Mouse (Mus musculus) layer of hippocampus, adult 8-10 months (tissue): ENCODE results near the gene Enpep. TPM values are rescaled to one million over a fixed set of nuclear protein-coding genes. Genes with fewer than 3 reads are reported as not detected.

Source experiments
- DNase-seq, 2 experiments: peaks; one replicate each; pipeline ENCODE4 v3.0.0; 2022; ENCODE audit warnings: low spot score in 2 of 2
- total RNA-seq, 4 experiments: library from RNA; stranded (reverse); gene quantifications; 2 replicates each; pipeline ENCODE4 v1.2.4; 2022

The Enpep gene
- total RNA-seq, 4 experiments from 2014 or later: 1.4 to 2.1 (median 1.8) TPM

DNA sequence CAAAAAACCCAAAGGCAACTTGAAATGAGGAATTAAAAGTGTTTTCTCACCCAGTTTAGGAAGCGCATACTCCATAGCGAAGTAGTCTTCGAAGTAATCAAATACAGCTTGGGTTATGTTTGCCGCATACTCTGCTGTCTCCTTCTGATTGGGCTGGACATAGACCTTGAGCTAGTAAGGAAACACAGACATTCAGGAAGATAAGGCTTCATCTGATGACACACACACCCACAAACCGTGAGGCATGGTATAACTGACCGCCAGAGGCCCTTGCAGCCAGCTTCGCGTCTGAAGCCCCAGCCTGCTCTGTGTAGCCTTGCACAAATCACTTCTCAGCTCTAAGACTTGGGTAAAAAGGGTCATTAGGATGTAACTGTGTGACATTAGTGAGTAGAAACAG lies 20.0 kb downstream of the Enpep start:
- no peak for DNase-seq

DNA sequence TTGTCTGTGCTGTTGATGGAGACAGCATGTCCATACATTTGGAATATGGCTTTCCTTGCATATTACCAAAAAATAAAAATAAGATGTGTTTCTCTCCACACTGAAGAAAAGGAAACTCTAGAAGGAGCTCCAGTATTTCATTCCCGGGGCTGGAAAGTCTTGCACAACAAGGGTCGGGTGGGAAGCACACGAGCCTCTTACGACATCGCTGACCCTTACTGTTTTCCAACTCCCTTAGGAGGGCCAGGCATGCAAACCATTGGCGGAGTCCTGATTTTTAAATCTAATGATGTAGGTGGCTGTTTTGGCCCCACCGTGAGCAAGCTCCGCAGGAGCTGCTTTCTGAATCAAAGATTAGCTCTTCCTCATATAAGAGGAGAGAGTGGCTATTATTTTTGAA lies 20.6 kb downstream of the Enpep start:
- DNase-seq: no peak

DNA sequence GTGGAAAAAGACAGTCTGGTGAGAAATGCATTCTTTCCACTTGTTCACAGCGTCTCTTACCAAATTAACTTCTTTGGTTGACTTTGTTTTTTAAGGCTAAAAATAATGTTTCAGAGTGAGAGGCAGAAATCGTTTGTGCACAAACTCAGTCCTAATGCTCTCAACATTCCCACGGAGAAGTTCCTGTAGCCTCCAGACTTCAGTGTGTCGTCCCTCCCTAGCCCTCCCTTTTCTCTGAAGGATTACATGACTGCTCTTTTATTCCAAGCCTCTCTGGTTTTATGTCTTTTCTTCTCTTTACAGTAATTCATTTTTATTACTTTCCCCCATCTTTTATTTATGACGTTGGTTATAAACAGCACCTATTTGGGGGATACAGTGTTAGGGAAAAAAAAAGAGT lies 22.6 kb downstream of the Enpep start:
- DNase-seq: no peak

DNA sequence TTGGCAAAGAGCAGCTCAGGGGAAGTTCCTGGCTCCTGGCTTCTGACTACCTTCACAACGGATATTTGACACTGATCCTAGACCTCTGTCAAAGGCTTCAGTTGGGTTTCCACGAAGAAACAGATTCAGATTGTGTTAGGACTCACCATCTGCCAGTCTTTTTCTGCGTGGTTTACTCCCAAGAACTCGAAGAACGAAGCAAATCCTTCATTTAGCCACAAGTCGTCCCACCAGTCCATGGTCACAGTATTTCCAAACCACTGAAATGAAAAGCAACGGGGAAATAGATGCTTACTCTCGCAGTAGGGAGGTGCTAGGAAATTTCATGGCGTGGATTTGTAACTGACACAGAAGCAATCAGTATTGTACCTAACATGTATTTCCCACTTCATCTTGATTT lies 23.6 kb downstream of the Enpep start:
- DNase-seq: peak in 1 of 2 experiments; percentile 8

DNA sequence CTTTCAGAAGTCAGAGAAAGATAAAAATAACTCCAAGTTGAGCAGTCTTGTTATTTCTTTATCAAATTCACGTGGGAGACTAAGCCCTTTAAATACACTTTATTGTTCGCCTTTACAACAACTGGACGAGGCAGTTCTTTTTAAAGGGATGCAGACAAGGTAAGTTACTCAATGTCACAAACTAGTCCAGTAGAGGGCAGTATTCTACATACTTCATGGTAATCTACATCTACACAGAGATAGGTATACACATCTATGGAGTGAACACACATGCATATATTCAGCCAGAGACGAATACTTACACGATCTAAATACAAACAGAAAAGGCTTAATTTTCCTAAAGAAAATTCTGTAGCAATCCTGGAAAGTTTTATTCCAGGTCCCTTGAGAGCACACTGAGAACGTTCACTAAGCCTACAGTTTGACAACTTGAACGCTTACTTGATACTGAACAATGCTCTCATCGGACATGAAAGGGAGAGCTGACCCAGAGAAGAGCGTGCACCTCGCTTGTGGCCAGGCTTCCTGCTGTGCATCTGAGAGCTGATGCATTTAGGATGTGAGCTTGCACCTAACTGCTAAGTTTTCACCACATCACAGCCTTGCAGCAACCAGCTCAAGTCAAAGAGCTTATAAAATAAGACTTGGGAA lies 24.3 kb downstream of the Enpep start:
- no peak for DNase-seq

DNA sequence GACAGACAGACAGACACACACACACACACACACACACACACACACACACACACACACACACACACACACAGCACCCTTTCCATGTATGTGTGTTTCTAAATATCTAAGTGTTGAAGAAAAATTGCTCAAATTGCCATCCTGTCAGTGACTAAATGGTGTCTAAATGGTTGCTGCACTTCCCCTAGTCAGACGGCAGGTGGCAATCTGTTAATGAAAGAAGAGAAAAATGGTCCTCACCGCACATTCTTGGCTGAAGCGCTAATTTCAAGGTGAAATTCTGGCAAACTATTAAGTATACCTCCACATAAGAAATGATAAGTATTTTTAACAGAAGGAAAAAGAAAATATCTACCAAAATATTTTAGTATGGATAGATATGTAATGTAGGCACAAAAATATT lies 28.6 kb downstream of the Enpep start:
- DNase-seq: no peak

DNA sequence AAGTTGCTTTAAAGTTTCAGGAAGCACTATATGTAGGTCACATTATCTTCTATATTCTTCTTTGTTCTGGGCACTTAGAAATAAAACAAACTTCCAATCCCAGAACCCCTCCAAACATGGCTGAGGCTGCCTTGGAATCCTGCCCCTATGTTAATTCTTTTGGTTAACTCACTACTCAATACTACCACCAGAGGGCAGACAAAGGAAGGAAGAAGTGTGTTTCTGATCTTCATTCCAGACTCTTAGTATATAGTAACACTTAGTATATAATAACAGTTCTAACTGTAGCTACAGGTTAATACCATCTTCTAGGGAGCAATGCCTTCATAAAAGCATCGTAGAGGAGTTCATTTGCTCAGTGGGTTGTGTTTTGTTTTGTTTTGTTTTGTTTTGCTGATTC lies 32.6 kb downstream of the Enpep start:
- DNase-seq: no peak

DNA sequence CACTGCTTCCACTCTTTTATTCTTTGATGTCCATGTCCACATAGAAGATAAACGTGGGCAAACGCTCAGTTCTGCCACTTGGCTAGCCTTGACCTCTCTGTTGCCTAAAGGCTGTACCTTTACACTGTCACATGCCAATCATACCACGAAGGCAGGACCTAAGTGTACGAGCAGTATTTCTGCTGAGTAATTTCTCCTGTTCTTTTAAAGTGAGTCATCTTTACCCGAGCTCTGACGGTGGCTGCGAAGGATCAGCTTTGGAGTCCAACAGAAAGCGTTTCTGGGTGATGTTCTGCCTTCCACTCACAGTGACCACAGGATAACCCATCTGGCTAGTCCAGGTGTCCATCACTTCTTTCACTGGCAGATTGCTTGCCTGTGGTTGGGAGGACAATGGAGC lies 33.9 kb downstream of the Enpep start:
- DNase-seq: no peak

DNA sequence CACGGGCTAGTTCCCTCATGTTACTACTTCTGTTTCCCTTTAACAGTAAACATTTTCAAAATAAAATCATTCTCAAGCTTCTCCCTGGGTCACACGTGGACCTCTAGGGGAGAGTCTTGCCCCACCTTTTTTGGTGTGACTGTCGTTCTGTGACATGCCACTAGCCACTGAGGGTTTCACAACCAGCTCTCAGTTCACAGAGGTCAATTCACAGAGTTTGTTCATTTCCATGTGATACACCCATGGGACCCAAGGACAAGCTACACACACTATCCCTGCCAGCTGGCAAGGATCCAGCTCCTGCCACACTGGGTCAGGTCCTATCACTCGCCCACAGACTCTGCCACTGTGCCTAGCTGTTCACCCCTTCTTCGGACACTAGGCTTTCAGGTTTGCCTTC lies 35.5 kb downstream of the Enpep start:
- no peak for DNase-seq

DNA sequence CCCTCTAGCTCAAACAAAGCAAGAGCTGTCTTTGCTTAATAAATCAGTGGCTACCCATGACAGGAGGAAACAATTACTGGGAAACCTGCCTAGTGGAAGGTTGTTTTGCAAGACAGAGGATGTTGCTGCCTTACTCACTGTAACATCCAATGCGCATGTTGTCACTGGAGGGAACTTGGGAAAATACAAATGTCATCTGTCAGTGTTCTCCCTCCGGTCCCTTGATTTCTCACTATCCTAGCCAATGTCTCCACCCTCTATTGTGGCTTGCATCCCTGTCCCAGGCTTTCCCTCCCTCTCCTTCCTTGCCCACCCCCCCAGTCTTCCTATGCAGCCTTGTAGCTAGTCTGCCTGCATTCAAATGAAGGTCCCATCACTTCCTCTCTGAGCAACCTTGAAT lies 36.6 kb downstream of the Enpep start:
- DNase-seq: no peak

DNA sequence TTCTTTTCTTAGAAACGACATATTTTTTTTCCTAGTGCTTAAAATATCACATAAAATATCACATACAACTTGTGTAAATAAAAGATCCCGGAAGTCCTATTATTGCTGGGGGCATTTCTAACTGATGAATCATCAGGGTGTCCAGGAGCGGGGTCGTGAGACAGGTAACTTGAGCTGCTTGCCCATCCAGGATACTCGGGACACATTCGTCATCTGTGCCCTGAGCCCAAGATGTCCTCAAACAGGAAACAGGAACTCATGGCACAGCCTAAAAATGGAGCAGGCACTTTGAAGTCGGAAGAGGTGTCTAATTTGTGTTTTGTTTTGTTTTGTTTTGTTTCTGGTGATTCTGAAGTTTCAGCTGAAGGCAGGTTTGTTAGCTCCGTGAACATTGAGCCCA lies 43.0 kb downstream of the Enpep start:
- DNase-seq: no peak

DNA sequence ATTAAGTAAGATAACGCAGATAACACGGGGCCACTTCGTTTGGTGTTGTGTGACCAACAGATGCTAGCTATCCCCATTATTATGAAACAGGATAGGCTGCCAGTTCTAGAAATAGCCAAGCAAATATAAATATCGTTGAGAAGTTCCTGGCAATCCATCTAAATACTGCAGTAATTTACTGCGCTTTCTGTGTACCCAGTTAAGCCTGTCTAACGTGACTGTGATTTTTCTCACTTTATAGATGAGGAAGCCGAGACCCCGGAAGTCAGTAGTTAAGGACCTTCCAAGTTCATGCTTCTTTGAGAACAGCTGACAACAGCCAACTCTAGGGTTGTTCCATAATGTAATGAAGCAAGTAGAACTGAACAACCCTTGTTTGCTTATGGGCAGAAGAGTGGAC lies 45.4 kb downstream of the Enpep start:
- DNase-seq: no peak

DNA sequence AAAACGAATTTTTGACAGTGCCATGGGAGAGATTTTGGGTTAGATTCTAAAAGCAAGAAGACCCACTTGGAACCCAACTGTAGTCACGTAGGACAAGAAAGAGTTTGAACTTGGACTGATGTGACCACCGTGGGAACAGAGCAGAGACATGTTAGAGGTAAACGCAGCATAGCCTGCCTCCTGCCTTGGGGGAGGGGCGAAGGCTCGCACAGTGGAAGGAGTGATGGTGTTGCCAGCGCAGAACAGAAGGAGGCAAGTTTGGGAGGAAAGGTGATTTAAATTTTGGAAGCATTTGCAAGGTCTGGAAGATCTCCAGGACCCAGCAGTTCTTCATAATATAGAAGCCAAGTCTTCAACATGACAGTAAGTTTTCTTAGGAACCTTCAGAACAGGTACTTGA lies 46.1 kb downstream of the Enpep start:
- no peak for DNase-seq

DNA sequence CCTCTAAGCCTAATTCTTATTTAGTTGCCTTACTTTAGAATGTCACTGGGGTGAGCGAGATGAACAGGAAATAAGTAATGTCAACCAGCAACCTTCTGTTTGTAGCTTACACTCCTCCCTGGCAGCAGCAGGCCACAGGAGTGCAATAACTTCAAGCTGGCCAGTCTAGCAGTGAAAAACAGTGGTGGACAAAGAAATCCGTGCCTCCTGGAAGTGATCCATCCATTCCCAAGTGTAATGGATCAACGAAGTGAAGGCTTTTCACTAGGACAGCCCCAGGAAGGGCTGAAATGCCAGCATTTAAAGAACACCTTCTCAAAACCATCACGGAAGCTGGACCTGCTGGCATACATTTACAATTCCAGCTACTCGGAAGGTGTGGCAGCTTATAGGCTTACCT lies 48.2 kb downstream of the Enpep start:
- no peak for DNase-seq

DNA sequence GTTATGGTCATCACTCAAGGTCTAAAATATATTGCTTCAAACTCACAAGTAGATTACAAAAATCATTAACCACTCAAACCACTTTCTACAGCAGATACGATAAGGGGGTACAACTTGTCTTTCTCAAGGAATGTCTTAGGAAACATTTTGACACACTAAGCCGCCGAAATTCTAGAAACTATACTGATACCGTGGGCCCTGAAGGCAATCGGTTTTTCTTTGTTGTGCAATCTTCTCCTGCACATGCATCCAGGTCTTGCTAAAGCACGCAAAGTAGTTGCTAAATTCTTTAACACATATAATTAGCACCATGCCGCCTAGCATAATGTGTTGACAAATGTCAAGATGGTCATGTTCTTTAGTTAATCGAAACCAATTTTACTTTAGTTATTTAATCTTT lies 53.1 kb downstream of the Enpep start:
- DNase-seq: no peak

DNA sequence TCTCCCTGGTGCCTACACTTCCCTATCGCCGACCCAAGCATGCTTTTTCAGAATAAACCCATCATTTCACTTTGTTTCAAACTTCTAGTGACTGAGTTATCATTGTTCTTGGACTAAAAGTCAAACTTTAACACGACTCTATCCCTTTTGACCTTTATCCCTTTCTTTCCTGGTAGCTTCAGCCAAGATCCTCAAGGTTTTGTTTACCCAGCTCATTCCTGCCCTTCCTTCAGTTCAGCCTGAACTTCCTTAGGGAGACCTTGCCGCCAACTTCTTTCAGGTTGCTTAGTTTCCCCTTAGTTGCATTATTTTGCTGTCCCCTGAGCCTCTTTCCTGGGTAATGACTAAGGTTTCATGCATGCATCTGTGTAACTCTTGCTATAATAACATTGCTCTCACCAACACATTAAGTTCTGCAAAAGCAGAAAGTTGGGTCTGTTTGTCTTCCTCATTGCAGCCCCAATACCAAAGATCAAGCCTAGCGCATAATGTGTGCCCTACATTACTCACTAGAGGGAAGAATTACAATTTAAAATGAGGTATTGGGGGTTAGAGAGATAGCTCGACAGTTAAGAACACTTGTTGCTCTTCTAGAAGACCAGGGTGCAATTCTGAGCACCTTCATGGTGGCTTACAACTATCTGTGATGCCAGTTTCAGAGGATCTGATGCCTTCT lies 59.2 kb downstream of the Enpep start:
- no peak for DNase-seq

DNA sequence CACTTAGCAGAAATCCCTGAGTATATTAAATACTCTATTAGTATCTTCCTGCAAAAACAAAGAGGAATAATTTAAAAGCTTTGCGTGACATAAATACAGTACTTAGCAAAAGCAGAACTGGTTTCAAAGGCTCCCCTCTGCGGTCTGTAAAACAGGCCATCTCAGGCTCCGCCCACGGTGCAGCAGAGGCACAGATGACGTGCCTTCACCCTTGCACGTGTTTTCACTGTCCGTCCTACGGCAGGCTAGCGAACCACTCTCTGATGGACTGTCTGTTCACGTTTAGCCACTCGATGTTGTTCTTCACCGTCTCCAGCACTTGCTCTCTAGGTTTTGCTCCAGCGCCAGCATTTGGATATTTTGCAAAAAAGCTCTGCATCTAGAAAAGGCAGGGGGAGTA lies 62.5 kb downstream of the Enpep start:
- no peak for DNase-seq

DNA sequence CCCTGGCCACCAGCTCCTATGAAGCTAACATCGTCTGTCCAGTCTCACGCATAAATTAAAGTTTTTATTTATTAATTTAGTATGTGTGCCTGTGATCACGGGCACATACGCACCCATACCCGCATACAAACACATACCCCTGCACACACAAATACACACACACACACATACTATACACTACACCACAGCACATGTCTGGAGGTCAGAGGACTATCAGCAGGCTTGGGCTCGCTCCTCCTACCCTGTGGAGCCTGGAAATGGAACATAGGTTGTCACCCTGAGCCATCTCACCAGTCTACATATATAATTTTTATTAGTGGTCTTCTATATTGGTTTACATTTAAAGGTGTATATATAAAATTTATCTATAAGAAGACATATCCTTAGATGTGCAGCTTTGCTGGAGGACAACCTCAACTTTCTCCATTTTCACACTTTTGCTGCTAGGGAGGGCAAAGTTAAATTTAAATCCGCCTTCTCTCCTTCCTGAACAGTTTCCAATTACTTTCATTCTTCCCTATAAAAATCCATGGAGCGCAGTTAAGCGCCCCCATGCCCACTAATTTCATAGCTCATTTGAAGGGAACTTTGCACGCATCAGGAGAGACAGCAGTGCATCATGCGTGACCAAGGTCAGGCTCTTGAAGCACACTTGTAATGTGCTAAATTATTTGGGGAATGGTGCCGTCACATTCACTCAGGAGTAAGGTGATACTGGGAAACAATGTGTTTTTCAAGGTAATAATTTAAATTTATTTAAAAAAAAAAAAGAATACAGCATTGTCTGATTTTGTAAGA lies 63.4 kb downstream of the Enpep start:
- no peak for DNase-seq

DNA sequence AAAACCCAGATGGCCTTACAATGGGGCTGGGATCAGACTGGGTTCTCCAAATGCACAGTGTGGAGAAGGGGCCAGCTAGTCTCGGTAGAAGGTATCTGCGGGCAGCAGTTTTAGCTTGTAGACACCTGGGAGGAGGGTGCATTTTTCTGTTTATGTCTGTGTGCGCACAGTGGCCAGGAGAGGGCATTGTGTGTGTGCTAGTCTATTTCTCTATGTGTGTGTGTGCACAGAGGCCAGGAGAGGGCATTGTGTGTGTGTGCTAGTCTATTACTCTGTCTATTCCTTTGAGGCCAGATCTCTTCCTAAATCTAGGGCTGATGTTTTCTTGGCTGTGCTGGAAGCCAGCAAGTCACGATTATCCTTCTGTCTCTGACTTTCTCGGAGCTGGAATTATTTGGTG lies 74.0 kb downstream of the Enpep start:
- DNase-seq: no peak

DNA sequence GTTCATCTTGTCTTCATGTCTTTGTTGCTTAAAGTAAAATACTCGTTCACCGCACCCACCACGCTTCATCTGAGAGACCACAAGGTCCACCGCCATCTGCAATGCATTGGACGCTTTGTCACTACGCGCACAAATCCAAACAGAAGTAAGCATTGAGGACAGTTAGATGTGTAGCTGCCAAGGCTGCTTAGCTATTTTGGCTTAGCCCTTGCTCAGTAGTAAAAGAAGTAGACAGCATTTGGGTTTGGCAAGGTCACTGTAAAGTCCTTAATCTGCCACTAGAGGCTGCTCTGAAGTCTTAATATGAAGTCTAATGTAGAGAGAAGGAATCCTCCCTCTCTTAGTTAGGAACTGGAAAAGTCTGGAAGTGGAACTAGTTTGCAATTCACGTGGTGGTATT lies 75.8 kb downstream of the Enpep start:
- DNase-seq: no peak

DNA sequence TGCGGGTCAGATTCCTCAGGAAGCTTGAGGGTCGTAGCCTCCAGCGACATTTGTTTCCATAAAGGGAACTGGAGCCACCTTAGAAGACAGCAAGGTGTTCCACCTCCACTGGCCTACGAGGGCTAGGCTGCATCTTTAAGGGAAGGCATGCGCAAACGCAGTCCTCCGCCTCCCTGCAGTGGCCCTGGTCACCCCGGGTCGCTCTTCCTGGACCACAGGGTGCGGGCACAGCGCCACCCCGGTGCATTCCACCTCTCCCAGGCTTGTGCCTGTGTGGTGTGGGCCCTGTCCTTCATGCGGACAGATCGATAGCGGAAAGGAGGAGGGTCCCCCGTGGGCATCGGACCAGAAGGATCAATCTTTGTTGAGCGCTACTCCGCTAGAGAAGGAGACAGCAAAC lies 76.2 kb downstream of the Enpep start:
- DNase-seq: no peak

DNA sequence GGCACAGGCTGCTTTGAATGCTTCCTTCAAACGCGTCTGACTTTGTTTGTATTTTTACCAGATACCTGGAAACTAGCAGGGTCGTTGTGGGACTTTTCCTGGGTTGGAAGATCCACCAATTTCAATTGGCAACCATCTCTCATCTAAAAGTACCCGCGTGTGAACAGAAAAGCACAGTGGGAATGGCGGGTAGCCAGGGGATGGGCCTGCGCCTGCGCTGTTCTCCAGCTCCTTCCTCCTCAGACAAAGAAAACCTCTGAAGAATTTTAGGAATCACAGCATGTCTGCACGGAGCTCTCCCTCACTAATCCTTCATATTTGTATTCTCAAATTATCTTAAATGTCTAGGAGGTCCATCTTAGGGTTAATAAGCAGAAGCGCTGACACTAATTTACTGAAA lies 78.3 kb downstream of the Enpep start:
- DNase-seq: peak; percentile 14 to 49

DNA sequence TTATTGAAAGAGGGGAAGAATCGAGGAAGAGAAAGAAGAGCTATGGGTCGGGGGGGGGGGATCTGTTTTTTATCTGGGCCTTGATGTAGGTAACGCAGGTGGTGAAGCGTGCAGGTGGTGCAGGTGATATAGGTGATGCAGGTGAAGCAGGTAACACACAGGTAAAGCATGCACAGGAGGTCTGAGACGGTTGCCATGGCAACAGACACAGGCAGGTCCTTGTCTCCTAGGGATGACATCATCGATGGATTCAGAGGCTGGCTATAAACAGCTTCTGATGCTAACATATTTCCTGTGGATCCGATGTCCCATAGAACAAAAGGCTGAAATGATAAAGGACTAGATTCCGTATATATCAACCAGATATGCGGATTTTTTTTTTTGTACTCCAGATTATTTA lies 81.5 kb downstream of the Enpep start:
- no peak for DNase-seq
